Mouse (Mus musculus): Measurements from ENCODE around the gene Ears2.

Ears2 gene

GRCm38 (mm10) chr7:122045711-122046110, 21.4 kb downstream of the Ears2 start:
- no peak for DNase-seq (ENCODE audit: extremely low read depth, insufficient read length, low spot score)

GRCm38 (mm10) chr7:122045181-122045634, 21.9 kb downstream of the Ears2 start:
- no peak for DNase-seq (ENCODE audit: extremely low read depth, insufficient read length, low spot score)

GRCm38 (mm10) chr7:122044106-122044505, 23.0 kb downstream of the Ears2 start:
- no peak for DNase-seq (ENCODE audit: extremely low read depth, insufficient read length, low spot score)

GRCm38 (mm10) chr7:122034348-122034747, 32.7 kb downstream of the Ears2 start:
- DNase-seq (ENCODE audit: extremely low read depth, insufficient read length, low spot score) = no peak

GRCm38 (mm10) chr7:122033371-122033770, 33.7 kb downstream of the Ears2 start:
- DNase-seq (ENCODE audit: extremely low read depth, insufficient read length, low spot score) = no peak

GRCm38 (mm10) chr7:122022131-122022530, 44.9 kb downstream of the Ears2 start:
- no peak for DNase-seq (ENCODE audit: extremely low read depth, insufficient read length, low spot score)

GRCm38 (mm10) chr7:122020667-122021354, 46.3 kb downstream of the Ears2 start, which contains the start of gene Gga2:
Gene Gga2 (minus strand): TSS chr7:122021222.
- peak; percentile 87 for DNase-seq (ENCODE audit: extremely low read depth, insufficient read length, low spot score)

GRCm38 (mm10) chr7:122020273-122020666, 46.8 kb downstream of the Ears2 start:
- no peak for DNase-seq (ENCODE audit: extremely low read depth, insufficient read length, low spot score)

GRCm38 (mm10) chr7:122018978-122019377, 48.1 kb downstream of the Ears2 start:
- DNase-seq (ENCODE audit: extremely low read depth, insufficient read length, low spot score) = no peak

GRCm38 (mm10) chr7:122018247-122018646, 48.8 kb downstream of the Ears2 start:
- DNase-seq (ENCODE audit: extremely low read depth, insufficient read length, low spot score) = no peak

- peak; percentile 15 for DNase-seq (ENCODE audit: extremely low read depth, insufficient read length, low spot score)
These were observed 51.3 kb downstream of the Ears2 start for GRCm38 (mm10) chr7:122015734-122016133.

GRCm38 (mm10) chr7:122015105-122015504, 52.0 kb downstream of the Ears2 start:
- peak; percentile 59 for DNase-seq (ENCODE audit: extremely low read depth, insufficient read length, low spot score)

GRCm38 (mm10) chr7:122012949-122013348, 54.1 kb downstream of the Ears2 start:
- DNase-seq (ENCODE audit: extremely low read depth, insufficient read length, low spot score) = no peak

- DNase-seq (ENCODE audit: extremely low read depth, insufficient read length, low spot score) = no peak
These were observed 54.7 kb downstream of the Ears2 start for GRCm38 (mm10) chr7:122012370-122012769.

- no peak for DNase-seq (ENCODE audit: extremely low read depth, insufficient read length, low spot score)
These were observed 66.7 kb downstream of the Ears2 start for GRCm38 (mm10) chr7:122000396-122000795.

- DNase-seq (ENCODE audit: extremely low read depth, insufficient read length, low spot score) = no peak
These were observed 71.1 kb downstream of the Ears2 start for GRCm38 (mm10) chr7:121995961-121996360.

Data from 3134 (cell line).